Mouse (Mus musculus) A20 (cell line): ENCODE measurements around the gene Sox12.

Source experiments
- DNase-seq: peaks from one replicate; pipeline ENCODE4 v3.0.0-alpha.2; 2011; ENCODE audit warnings: low read depth, low spot score

Sox12 gene

DNA sequence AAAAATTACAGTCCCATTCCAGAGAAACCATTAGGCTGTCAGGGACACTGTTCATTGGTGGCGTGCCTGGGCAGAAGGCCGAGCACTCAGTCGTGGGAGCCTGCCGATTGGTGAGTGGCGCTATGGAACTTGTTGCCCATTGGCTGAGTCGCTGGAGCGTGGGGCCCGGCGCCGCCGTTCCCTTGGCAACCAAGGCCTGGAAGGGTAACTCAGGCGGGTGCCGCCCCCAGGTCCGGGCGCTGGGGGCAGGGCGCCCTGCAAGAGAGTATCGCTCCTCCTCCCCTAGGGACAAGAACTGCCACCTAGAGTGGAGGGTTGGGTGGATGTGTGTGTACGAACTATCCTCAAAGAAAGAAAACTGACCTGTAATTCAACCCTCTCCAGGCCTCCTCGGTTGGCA is 8.3 kb upstream of the Sox12 start:
- DNase-seq: peak; percentile 90

DNA sequence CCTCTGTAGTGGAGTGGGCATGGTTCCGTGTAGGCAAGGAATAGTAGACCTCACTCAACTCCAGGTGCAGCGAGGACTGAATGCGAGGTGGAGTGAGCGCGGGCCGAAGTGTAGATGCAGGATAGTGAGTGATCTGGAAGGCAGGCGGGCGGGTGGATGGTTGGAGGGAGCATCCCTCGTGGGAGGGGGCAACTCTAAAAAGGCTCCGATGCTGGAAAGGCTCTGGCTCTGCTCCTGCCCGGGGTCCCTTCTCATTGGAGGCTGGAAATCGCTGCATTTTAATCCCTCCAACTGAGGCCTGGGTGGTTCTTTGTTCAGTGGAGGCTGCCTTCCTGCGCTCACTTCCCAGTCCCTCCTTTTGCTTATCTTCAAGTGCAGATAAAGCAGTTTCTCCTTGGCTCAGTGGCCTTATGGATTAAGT is 1.3 kb upstream of the Sox12 start:
- DNase-seq: no peak

DNA sequence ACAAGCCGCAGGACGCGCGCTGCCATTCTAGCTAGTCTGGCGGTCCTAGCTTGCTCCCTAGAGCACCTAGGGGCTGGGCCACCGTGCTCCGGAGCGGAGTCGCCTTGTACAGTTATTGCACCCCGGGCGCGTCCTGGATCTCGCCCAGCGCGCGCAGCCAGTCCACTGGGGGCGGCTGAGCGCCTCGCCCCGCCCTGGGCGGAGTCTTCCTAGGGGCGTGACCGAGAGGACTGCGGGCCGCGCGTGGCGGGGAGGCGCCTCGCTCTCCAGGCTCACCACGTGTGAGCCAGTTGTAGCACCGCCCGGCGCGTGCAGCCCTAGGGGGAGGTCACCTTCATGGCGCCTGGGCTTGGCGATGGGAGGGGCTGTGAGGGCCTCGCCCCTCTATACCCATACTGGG is 828 bp upstream of the Sox12 start:
- peak; percentile 78 for DNase-seq

DNA sequence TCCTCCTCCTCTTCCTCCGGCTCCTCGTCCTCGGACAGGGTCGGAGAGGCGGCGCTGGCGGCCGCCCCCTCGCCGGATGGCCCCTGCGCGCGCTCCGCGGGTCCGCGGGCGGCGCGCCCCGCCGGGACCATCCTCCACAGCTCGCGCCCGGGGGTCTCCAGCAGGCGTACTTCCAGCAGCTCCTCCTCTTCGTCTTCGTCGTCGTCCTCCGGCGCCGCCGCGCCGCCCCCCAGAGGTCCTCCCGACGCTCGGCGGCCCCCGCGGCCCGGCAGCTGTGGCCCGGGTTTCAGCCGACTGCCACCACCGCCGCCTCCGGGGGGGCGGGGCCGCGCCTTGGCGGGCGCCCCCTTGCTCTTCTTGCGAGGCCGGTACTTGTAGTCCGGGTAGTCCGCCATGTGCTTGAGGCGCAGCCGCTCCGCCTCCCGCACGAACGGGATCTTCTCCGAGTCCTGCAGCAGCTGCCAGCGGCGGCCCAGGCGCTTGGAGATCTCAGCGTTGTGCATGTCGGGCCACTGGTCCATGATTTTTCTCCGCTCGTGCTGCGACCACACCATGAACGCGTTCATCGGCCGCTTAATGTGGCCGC is 766 bp downstream of the Sox12 start:
- DNase-seq: peak; percentile 83

DNA sequence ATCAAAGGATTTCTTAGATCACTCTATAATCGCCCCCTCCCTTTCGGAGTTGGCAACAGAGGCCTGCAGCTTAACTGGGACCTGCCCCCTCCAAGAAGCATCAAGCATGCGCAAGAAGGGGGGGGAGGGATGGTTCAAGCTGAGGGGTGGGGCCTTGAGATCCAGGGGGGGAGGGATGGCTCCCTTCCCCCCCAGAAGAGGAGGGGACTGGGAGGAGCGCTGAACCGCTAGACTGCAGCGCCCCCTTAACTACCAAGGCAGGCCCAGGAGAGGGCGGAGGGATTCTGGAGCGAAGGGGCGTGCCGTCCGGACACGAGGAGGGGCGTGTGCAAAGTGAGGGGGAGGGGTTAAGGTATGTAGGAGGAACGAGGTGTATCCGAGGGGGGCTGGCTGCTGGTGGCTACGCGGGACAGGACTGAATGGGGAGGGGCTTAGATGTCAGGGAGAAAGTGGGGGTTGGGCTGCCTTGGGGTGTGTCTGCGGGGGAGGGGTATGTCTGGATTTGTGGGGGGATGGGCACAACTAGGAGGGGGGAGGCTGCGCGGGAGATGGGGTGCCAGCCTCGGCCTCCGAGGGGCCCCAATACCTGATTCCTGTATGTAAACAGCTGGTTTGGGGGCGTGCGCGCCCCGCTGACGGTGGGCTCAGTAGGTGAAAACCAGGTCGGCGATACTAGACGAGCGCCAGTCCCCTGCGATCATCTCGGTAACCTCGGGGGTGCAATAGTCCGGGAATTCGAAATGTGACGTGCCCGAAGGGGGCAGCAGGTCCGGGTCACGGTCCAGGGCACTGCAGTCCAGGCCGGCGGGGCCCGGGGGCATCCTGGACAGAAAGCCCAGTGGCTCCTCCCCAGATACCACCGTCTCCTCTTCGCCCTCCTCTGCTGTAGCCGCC is 1.5 kb downstream of the Sox12 start:
- DNase-seq: peak; percentile 84

DNA sequence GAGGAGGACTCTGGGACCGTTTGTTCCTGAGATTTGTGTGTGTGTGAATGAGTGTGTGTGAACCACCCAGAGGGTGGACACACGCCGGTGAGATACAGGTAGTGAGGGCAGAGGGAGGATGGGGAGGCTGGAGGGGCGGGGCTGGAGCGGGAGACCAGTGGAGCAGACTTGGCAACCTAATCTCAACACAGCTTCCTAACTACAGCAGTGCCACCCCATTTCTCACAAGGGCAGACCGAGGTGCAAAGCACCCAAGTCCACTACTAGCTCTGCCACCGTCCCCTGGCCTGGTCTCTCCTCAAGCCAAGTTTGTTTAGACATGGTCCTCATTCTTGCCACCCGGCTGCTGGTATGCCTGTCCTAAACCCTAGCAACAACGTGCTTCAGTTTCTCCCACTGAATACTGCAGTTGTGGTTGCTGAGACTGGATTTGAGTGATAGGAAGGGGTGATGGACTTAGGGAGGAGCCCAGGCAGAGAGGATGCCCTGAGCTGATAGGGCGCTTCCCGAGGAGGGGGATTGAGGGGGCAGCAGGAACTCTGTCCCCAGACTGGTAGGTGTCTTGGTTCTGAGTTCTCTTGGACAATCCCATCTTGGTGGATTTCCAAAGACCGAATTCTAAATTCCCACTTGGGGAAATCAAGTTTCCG is 2.5 kb downstream of the Sox12 start:
- DNase-seq: no peak

DNA sequence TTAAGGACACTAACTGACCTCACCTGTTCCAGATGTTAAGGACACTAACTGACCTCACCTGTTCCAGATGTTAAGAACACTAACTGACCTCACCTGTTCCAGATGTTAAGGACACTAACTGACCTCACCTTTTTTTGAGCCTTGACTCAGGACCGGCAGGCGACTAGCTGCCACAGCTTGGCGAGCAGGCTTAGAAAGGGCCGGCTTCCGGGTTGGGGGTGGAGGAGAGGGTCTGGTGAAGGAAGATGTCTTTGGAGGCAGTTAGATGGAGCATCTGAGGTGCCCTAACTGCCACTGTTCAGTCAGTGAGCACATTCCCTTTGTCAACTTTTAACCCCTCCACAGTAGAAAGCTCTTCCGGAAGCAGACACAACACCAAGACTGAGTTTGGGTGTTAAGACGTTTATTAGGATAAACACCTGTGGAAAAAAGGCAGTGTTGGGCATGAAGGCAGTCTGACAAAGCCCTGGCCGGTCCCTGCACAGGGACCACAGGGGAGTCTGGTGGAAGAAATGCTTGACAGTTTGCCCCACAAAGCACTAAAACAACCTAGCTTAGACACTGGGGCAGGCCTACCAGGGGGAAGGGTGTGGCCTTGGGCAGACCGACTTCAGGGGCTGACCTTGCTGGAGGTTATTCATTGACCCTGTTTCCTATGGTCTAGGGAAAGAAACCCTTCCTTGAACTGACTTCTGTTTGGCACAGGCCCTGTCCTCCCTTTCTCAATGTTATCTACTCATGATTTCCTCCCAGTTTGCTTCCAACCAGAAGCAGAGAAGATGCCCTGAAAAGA is 4.4 kb downstream of the Sox12 start:
- DNase-seq: no peak

DNA sequence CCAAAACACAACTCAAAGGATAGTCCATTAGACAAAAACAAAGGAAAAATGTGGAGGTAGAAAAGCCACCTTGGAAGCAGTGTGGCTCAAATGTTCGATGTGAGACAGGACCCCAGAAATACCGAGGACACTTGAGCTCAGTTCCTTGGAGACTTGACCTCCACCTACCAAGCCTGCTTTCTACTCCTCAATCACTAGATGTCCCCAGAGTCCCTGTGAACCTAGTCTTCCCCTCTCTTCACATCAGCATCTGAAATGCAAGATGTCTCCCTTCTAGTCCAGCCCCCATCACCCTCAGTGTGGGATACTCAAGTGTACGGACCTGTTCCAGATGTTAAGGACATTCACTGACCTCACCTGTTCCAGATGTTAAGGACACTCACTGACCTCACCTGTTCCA is 5.1 kb downstream of the Sox12 start:
- DNase-seq: peak; percentile 50

DNA sequence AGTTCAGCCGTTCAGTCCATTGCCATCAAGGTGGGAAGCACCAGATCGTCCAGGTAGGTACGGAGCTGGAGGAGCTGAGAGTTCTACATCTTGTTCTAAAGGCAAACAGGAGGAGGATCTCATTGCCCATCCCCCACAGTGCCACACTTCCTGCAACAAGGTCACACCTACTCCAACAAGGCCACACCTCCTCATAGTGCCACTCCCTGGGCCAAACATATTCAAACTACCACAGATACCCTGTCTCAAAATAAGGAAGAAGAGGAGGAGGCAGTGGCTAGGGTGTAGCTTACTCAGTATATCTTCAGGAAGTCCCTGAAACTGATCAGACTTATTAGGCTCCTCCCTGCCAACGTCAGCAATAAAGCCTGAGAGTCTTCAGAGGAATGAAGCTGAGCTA is 13.7 kb downstream of the Sox12 start:
- DNase-seq: no peak

DNA sequence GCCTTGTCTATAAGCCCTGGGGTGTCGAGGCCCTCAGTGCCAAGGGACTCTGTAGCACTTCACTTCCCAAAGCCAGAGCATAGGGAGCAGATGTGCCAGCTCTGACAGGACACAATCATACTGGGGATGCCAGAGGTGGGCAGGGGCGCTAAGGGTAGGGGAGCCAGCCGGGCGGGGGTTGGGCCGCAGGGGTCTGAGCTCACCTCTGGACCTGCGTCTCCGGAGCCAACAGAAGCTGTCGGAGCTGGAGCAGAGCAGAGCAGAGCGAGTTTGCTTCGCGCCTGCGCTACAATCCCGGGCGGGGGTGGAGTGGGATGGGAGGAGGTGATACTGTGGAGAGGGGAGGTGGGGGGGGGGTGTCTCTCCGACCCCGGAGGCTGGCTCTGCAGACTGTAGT is 21.5 kb downstream of the Sox12 start, which contains the start of gene Nrsn2:
TSS of gene Nrsn2 (minus strand) at position 294 of the 397 bp plus-strand sequence.
- no peak for DNase-seq

DNA sequence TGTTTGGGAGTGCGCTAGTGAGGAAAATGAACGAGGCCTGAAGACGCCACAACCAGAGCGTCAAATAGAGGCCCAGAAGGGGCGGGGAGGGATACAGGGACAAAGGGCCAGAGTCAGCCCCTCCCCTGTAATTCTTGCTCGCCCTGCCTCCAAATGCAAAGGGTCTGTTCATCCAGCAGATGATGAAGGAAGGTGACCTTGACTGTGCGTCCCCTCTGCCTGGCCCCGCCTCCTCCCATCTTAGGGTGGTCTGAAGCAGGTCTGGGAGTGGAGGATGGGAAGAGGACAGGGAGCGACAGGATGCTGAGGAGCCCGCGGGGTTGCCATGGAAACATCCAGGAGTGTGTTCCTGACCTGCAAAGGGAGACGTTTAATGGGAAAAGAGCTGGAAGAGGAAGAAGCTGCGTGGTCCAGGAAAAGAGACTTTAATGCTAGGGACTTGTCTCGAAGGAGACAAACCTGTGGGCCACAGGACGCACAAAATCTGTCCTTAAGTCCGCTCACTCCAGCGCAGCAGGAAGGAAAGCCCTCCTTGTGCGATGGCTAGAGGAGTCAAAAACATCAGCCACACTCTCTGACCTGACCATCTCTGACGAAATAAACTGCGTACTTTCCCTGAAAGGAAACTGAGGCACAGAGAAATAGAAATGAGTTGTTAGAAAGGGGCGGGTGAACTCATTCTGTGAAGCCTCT is 22.1 kb downstream of the Sox12 start:
- DNase-seq: no peak

DNA sequence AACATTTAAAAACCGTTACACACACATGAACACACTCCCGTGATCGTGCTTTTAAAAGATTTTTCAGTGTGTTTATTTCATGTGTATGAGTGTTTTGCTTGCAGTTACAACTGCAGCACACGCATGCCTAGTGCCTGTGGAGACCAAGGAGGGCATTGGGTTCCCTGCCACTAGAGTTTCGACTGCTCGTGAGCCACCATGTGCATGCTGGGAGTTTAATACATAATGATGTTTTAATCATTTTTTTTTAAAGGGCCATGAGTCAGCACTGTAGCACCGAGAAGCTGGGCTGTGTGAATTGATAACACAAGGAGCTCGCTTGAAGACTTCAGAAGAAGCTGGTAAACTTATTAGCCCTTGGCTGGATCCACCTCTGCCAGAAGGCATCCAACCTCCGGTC is 24.3 kb downstream of the Sox12 start:
- DNase-seq: no peak

DNA sequence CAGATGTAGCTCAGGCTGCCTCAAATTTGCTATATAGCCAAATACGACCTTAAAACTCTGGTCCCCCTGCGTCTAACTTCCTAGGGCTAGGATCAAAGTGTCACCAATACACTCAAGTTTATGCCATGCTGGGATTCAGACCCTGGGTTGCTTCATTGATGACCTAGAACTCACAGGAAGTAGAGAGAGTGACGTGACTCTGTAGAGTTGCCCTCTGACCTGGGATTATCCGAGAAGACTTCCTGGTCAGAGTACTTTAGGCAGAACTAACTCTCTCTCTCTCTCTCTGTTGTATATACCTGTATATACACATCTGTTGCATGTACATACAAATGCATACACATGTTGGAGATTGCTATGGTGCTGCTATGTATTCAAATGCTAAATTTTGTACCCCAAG is 25.2 kb downstream of the Sox12 start:
- DNase-seq: no peak

DNA sequence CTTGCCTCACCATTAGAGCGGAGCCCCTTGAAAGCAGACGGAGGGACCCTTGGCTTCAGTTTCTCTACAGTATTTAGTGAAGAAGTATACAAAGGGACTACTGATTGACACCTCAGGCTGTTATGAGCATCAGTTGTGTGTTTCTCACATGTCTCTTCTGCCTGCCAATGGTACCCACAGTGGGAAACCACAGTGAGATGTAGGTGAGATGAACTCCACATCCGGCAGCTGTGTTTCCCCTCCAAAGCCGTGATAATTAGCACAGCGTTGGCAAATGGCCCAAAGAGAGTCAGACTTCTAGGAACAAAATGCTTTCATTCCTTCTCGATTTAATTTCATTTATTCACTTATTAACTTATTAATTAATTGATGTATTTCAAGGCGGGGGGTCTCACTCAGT is 25.8 kb downstream of the Sox12 start:
- no peak for DNase-seq

DNA sequence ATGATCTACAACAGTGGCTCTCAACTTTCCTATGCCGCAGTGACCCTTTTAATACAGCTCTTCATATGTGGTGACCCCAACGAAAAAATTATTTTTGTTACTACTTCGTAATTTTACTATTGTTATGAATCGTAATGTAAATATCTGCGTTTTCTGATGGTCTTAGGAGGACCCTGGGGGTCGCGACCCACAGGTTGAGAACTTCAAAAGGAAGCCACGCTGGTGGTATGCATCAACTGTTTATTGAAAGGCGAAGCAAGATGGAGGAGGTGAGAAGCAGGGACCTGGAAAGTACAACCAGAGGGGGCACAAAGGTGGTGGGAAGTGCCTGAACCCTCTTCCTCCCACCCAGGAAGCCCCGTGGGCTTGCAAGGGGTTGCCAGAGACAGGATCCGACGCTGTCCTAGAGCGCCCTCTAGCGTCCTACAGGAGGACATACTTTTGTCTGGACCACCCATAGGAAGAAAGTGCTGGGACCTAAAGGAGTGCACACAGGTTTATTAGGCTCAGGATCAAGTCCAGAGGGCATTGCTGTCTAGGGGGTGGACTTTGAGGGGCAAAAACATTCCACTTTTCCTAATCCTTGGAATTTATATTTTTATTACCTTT is 29.2 kb downstream of the Sox12 start:
- DNase-seq: peak; percentile 74

DNA sequence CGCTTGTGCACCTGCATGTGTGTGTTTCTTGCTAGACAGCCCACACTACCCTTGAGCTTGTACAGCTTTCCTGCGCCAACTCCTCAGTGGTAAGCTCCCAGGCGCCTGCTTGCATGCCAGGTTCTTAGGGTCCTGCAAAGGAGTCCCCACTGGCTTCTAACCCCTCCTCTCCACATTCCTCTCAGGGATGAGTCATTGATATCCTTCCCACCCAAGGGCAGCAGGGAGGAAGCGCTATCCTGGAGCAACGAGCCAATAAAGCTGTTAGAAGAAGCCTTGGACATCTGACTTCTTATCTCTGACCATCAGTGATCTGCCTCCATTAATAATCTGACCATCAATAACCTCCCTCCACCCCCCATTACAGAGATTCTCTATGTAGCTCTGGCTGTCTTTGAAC is 29.9 kb downstream of the Sox12 start:
- no peak for DNase-seq

DNA sequence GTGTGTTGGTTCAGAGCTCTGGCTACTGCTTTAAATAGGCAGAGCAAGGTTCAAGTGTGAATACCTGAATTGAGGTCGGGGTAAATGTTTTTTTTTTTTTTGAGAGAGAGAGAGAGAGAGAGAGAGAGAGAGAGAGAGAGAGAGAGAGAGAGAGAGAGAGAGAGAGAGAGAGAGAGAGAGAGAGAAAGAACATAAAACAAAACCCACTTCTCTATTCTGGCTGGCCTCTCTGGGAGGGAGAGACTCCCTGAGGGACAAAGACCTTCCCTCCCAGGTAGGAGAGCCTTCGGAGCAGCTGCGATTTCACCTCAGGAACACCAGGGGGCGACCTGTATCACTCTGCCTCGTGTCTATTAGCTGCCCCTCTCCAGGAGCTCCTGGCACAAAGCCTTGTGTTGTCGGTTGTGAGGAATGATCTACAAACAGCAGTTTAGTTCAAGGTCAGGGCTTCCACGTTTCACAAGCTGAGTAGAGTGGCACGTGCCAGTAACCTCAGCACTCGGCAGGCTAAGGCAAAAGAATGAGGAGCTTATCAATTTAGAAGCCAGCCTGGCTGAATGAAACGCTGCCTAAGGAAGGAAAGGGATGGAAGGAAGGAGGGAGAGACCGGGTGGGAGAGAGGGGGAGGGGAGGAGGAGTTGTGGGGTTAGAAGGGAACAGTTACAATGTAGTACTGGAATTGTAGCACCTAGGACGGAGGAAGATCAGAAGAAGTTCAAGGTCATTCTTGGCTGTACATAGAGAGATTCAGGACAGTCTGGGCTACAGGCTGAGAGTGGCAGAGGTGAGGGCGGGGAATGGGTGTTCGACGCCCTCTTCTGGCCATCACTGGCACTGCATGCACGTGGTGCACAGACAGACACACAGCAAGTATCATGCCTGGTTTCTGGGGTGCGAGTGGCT is 34.4 kb downstream of the Sox12 start:
- DNase-seq: peak; percentile 82

DNA sequence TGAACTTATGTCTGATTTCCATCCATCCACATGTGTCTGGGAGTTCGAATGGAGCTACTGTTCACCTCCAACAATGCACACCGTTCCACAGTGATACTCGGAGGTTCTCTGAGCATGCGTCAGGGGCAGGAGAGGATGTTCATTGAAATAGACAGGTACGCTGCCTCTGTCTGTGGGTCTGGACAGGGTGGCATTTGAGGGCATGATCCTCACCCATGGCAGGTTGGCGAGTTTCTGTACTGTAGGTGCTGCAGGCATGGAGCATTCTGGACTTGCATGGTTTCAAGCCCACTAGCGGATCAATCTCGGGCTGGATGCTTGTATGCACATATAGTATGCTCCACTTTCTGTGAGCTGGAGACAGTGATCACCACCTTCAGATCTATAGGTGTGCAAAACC is 36.7 kb downstream of the Sox12 start:
- no peak for DNase-seq

DNA sequence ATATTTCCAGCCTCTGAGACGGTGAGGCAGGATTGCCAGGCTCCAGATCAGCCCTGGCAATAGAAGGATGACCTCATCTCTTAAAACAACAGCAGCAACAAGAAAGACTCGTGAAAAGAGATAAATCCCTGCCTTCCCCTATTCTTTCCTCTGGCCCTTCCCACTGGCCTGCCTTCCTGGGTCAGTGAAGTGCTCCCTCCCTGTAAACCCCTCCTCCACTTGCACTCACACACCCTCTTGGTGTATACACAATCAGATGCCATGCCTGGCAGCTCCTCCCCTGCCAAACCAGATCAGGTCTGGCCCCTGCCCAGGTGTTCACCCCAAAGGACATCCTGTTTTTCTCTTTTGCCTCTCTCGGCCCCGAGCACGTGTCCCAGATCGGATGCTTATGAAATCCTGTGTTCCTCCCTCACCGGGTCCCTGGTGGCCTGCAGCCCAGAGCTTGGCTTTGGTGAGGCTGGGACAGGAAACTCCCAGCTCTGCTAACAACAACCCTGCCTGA is 37.5 kb downstream of the Sox12 start:
- no peak for DNase-seq

DNA sequence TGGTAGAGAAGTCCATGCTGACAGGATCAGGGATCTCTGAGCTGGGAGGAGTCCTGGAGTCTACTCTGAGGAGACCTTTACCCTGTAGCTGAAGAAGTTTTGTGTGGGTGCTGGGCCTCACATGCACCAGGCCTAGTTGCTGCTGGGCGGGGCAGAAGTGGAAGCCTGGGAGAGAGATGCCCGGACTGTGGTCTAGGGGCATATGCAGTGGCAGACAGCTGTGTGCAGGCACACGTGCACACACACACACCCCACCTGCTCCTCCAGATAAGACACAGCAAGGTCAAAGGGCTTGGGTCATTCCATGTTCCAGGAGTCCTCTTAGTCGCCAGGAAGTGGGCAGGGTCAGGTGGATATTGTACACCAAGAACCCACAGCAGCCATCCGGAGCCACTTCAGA is 38.2 kb downstream of the Sox12 start:
- no peak for DNase-seq
